In the genomic region with DNA sequence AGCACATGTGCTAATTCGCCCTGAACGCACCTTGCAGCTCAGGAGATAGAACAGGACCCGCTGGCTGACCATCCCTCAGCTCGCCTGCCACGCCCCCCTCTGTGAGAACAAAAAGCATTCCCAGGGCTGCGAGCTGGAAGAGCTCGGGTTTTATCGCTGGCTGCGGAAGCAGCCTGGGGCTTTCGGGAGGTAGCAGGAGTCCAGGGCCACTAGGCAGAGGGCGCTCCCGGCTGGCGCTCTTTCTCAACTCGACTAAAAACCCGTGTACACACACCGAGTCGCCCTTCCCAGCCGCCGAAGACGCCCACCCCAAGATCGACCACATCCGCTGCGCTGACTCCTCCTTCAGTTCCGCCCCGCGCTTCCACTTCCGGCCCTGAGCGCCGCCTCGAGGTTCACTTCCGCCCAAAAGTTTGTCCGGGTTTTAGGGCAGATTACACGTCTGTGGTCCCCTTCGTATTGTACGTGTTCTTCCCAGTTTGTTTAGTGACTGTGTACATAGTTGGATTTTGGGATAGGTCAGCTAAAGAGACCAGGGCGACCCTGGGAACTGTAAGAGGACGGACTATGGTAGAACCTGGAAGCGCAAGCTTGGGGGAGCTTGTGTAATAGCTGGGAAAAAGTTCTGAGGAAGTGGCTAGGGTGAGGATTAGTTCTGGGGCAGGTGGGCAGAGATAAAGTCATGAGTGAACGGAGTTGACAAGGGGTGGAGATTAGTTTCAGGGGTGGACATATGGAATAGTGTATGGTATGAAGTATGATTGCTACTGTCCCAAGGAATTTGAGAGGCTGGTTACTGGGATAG, we compare ENCODE assay signal across 8 mouse cellular contexts. TPM values are rescaled to one million over a fixed set of nuclear protein-coding genes. Genes with fewer than 3 reads are reported as not detected.
DNase-seq lines count a peak whose midpoint lies in the region; ATAC-seq lines count a peak whose summit lies in the region.

No protein-coding gene starts in this region.

- no peaks in the 10 kb centered on the region for H3K27me3 ChIP-seq in embryonic facial prominence, embryonic 11.5 days (ENCODE audit: control insufficient read depth, insufficient read depth, low read length)
- no peaks in the 10 kb centered on the region for H3K27me3 ChIP-seq in intestine, embryonic 16.5 days (replicated peaks; ENCODE audit: control insufficient read depth, insufficient read depth, low read length)

- peak overlapping the region; percentile 29 for H3K4me2 ChIP-seq in embryonic facial prominence, embryonic 11.5 days (ENCODE audit: low read depth, low read length)
- H3K4me2 ChIP-seq in intestine, embryonic 16.5 days (ENCODE audit: low read depth, low read length), result peak overlapping the region; percentile 74

- H3K9ac ChIP-seq in embryonic facial prominence, embryonic 11.5 days (replicated peaks; ENCODE audit: low read length), result peak overlapping the region; percentile 69
- H3K9ac ChIP-seq in intestine, embryonic 16.5 days (ENCODE audit: low read depth, low read length), result peak overlapping the region; percentile 63

- WGBS in embryonic facial prominence, embryonic 11.5 days, result 4% methylated on average over 39 of the region's 39 CpGs
- 3% methylated on average over 39 of the region's 39 CpGs for WGBS in intestine, embryonic 16.5 days

- no peaks in the 10 kb centered on the region for H3K36me3 ChIP-seq in embryonic facial prominence, embryonic 11.5 days (replicated peaks; ENCODE audit: control insufficient read depth, insufficient read depth, low read depth, low read length)
- no peaks in the 10 kb centered on the region for H3K36me3 ChIP-seq in intestine, embryonic 16.5 days (ENCODE audit: control insufficient read depth, insufficient read depth, low read length)

- H3K9me3 ChIP-seq in embryonic facial prominence, embryonic 11.5 days (replicated peaks; ENCODE audit: control insufficient read depth, low read length), result no peaks in the 10 kb centered on the region
- H3K9me3 ChIP-seq in intestine, embryonic 16.5 days (ENCODE audit: control insufficient read depth, low read length), result no peaks in the 10 kb centered on the region

- intact Hi-C loops in left cerebral cortex, postnatal 25 days (cut with DNase I), result no loop called here

- peak overlapping the region; percentile 57 for H3K4me3 ChIP-seq in embryonic facial prominence, embryonic 11.5 days (ENCODE audit: low read depth, low read length)
- peak overlapping the region; percentile 59 for H3K4me3 ChIP-seq in intestine, embryonic 16.5 days (ENCODE audit: low read length)

- DNase-seq in adrenal gland, postnatal 36 days, result peak; percentile 74
- peak; percentile 89 for DNase-seq in embryonic facial prominence, embryonic 11.5 days (ENCODE audit: low spot score)
- peak; percentile 22 for DNase-seq in gonadal fat pad, adult 2 months (ENCODE audit: low read depth)
- peak; percentile 69 to 71 for DNase-seq in left cerebral cortex, postnatal 25 days (ENCODE audit: low spot score in 2 of 2)
- DNase-seq in mesoderm, embryonic 11.5 days (ENCODE audit: low read depth, low spot score), result peak; percentile 87
- peak; percentile 71 for DNase-seq in right cerebral cortex, postnatal 25 days
- DNase-seq in yolk sac, embryonic 10.5 days (ENCODE audit: low spot score), result peak; percentile 85

- ATAC-seq in embryonic facial prominence, embryonic 11.5 days (replicated peaks; ENCODE audit: insufficient number of reproducible peaks, low FRiP score, low TSS enrichment, low read depth), result peak; percentile 98
- ATAC-seq in intestine, embryonic 16.5 days, result peak; percentile 99

- peak overlapping the region; percentile 83 for H3K27ac ChIP-seq in embryonic facial prominence, embryonic 11.5 days (replicated peaks; ENCODE audit: low read depth, low read length)
- H3K27ac ChIP-seq in intestine, embryonic 16.5 days (ENCODE audit: low read length), result peak overlapping the region; percentile 67

- no peaks in the 10 kb centered on the region for H3K4me1 ChIP-seq in embryonic facial prominence, embryonic 11.5 days (ENCODE audit: control insufficient read depth, insufficient read depth, low read length)
- peaks cover 5% of the 10 kb centered on the region; the same call in 1 of the 2 replicates for H3K4me1 ChIP-seq in intestine, embryonic 16.5 days (ENCODE audit: control insufficient read depth, insufficient read depth, low read length)

RNA-seq across cellular contexts. Expression of a gene that starts 4.5 kb away (rescaled TPM):
- total RNA-seq in adrenal gland, postnatal 36 days (2021), result 1 to 10 TPM in 1 of 2 experiments, under 1 TPM in 1; 0.89 to 1.2 TPM
- polyA plus RNA-seq in embryonic facial prominence, embryonic 11.5 days (2014; fragmentation: Nextera tagmentation; extraction: Ambion mirVana), result 11.6 and 15.9 TPM in 2 replicates
- polyA plus RNA-seq in gonadal fat pad, adult 2 months (2012; rRNA removed), result 0.37 and 0.81 TPM in 2 replicates
- polyA plus RNA-seq in intestine, embryonic 16.5 days (2015; fragmentation: Nextera tagmentation; extraction: Ambion mirVana), result 3.4 TPM in 2 replicates
- 1 to 10 TPM; 2.3 to 2.8 TPM for total RNA-seq in left cerebral cortex, postnatal 25 days (2021)

RNA-seq across cellular contexts. Expression of a gene that starts 4.6 kb away (rescaled TPM):
- not detected for total RNA-seq in adrenal gland, postnatal 36 days (2021)
- not detected in 2 replicates for polyA plus RNA-seq in embryonic facial prominence, embryonic 11.5 days (2014; fragmentation: Nextera tagmentation; extraction: Ambion mirVana)
- polyA plus RNA-seq in gonadal fat pad, adult 2 months (2012; rRNA removed), result 0.18 TPM in 1 of 2 replicates, not detected in the other
- not detected in 2 replicates for polyA plus RNA-seq in intestine, embryonic 16.5 days (2015; fragmentation: Nextera tagmentation; extraction: Ambion mirVana)
- not detected for total RNA-seq in left cerebral cortex, postnatal 25 days (2021)

RNA-seq across cellular contexts. Expression of a gene that starts 43.1 kb away (rescaled TPM):
- total RNA-seq in adrenal gland, postnatal 36 days (2021), result not detected
- polyA plus RNA-seq in embryonic facial prominence, embryonic 11.5 days (2014; fragmentation: Nextera tagmentation; extraction: Ambion mirVana), result not detected in 2 replicates
- not detected in 2 replicates for polyA plus RNA-seq in gonadal fat pad, adult 2 months (2012; rRNA removed)
- not detected in 2 replicates for polyA plus RNA-seq in intestine, embryonic 16.5 days (2015; fragmentation: Nextera tagmentation; extraction: Ambion mirVana)
- total RNA-seq in left cerebral cortex, postnatal 25 days (2021), result not detected

Comparison
In these comparisons a context has a peak if more than half of its experiments do, and no peak if none do; other contexts are left out.
1. Peak in every context shown above with its lines: DNase-seq, ATAC-seq, H3K4me3 ChIP-seq and H3K27ac ChIP-seq.
2. DNase-seq: peak in every context shown above with its lines; median percentile 89 in embryonic facial prominence, embryonic 11.5 days; 87 in mesoderm, embryonic 11.5 days; 85 in yolk sac, embryonic 10.5 days; 74 in adrenal gland, postnatal 36 days; 71 in right cerebral cortex, postnatal 25 days; 70 in left cerebral cortex, postnatal 25 days; 22 in gonadal fat pad, adult 2 months.